Mouse (Mus musculus): ENCODE data around the gene Setd1a. TPM values are rescaled to one million over a fixed set of nuclear protein-coding genes. Genes with fewer than 3 reads are reported as not detected.
A peak's percentile ranks its signal among the peaks of the same experiment; 100 is the strongest.

The Setd1a gene
- total RNA-seq, 2 experiments from 2014 or later: 21.0 to 22.3 TPM

DNA sequence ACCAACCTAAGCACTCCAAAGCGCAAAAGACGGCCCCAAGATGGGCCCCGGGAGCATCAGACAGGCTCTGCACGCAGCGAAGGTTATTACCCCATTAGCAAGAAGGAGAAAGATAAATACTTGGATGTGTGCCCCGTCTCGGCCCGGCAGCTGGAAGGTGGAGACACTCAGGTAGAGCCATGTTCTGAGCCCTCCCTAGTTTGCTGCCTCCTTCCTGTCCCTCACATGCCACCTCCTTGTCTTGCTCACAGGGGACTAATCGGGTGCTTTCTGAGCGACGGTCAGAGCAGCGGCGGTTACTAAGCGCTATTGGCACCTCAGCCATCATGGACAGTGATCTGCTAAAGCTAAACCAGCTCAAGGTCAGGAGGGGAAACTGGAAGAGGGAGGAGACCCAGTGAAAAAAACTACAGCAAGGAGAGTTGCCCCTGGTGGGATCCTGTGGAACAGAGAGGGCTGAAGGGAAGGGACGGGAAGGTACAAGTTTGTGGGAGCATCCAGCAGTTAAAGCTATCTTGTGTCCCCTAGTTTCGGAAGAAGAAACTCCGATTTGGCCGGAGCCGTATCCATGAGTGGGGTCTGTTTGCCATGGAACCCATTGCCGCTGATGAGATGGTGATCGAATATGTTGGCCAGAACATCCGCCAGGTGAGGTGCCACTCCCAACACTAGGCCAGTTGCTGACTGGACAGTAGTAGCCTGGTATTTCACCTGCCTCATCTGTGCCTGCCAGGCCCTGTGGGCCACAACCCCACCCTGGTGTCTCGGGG, 20.8 kb downstream of the Setd1a start:
- intact Hi-C loops (cut with DNase I): no loop called here
- DNase-seq: no peak

GRCm38 (mm10) chr7:127798591-127798990, 22.1 kb downstream of the Setd1a start:
- DNase-seq: no peak
- intact Hi-C loops (cut with DNase I): loop anchor here (2.0 kb wide), 1 partner anchor 138 kb away; no protein-coding TSS in a partner anchor

- intact Hi-C loops (cut with DNase I): loop anchor here (2.0 kb wide), 1 partner anchor 138 kb away; no protein-coding TSS in a partner anchor
- DNase-seq: no peak
These were observed 22.7 kb downstream of the Setd1a start for GRCm38 (mm10) chr7:127799211-127799610.

DNA sequence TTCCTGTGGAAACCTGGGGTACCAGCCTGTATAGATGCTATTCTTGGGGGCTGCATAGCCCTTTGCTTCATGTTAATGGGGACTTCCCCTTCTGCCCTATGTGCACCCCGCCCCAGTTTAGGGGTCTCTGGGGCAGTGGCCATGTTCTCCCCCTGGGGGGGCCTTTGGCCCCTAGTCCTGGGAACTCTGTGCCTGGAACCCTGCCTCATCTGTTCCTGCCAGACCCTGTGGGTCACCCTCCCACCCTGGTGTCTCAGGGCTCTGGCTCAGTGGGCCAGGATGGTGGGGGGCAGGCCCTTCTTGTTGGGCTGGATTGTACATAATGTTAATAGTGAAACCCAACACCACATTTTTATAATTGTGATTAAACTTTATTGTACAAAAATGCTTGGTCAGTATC, 23.3 kb downstream of the Setd1a start:
- intact Hi-C loops (cut with DNase I): loop anchor here (1.0 to 2.0 kb wide), 4 partner anchors 17 to 137 kb away; partner anchors contain the start of genes Zfp646 and Zfp668
- DNase-seq: no peak

DNA sequence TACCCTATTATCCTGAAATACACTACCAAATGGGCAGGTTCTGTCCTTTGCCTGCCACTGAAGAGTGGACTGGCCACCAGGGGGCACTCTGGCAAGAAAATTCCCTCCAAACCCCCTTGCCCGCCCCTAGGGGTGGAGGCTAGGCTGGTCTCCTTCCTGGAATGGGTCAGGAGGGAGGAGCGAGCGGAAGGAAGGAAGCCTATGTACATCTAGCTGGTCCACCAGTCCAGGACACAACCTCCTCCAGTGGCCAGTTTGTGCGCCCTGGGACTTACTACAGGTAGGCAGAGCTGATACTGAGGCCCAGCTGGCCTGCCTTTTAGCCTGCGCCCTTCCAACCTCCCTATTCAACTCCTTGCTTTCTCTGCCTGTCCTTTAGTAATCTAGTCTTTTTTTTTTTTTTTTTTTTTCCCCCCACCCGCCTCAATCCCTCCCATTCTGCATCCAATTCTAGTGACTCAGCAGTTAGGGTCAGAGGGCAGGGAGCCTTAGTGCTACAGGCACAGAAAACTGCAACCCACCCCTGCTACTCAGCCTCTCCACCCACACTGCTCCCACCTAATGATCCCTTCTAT, 24.1 kb downstream of the Setd1a start, which contains the start of gene Hsd3b7:
Gene Hsd3b7 (plus strand): TSS at position 170 of the 575 bp plus-strand sequence.
- intact Hi-C loops (cut with DNase I): loop anchor here (1.0 kb wide), 3 partner anchors 16 to 76 kb away; partner anchors contain the start of genes Zfp646 and Zfp668
- peak; percentile 95 to 96 for DNase-seq

GRCm38 (mm10) chr7:127801010-127801621, 24.6 kb downstream of the Setd1a start:
- intact Hi-C loops (cut with DNase I): no loop called here
- DNase-seq: peak in 1 of 2 experiments; percentile 28

DNA sequence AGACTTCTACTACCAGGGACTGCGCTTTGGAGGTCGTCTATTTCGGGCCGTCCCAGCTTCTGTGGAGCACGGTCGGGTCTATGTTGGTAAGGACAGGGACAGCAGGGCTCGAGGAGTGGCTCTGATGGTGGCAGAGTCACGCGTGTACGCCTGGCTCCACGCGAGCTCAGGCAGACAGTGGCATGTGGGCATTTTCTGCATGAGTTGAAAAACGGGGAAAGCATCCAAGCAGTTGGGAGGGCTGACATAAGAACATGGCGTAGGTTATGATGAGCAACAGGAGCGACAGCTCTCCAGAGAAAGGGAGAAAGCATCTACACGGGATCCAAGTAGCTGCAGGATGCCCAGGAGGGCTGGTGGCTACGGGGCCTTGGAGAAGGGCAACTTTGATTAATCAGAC, 25.8 kb downstream of the Setd1a start:
- DNase-seq: no peak
- intact Hi-C loops (cut with DNase I): no loop called here

DNA sequence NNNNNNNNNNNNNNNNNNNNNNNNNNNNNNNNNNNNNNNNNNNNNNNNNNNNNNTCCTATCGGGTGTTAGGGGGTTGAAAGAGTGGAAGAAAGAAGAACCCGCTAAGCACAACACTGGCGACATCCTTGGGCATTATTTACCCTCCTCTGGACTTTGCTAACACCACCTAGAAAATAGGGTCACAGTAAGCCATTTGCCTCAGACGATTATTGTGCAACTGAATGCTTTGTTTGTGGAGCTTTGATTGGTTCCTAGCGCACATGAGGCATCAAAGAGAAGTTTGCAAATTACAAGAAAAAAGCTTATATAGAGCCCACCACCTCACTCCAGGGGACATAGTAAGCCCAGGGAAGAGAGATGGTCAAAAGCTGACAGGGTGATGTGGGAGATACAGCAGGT, 32.4 kb downstream of the Setd1a start:
- DNase-seq: no peak
- intact Hi-C loops (cut with DNase I): no loop called here

- no peak for DNase-seq
- intact Hi-C loops (cut with DNase I): no loop called here
These were observed 33.4 kb downstream of the Setd1a start for GRCm38 (mm10) chr7:127809846-127810245.

DNA sequence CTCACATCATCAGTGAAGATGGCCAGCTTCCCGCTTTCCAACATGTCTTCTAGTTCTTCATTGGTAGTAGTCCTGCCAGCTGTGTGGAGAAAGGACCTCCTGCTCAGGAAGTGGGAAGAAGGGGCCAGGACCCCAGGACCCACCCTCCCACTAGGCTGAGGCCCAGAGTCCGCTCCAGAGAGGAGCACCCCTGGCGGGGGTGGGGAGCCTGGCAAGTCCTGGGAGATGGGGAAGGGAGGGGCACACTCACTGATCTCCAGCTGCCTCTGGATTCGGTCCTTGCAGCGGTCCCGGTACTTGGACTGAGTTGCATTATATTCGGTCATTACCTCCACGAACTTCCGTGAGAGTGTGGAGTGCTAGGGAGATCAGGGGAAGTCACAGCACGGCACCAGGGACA, 34.2 kb downstream of the Setd1a start:
- DNase-seq: no peak
- intact Hi-C loops (cut with DNase I): no loop called here

DNA sequence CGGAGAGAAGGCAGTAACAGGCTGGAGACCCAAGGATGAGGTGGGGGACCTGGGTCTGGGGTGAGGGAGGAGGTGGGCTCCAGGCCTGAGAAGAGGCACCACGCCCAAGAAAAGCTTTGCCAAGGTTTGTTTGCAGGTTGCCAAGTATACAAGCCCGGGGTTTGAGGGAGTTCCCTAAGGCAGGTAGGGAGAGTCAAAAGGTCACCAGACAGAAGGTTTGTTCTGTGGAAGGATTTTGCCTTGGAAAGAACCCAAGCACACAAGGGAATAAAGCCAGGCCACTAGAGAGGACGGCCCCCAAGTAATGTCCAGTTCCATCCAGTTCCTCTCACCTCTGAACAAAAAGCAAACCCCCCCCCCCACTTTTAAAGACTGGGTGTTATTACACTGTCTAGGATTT, 34.8 kb downstream of the Setd1a start:
- DNase-seq: no peak
- intact Hi-C loops (cut with DNase I): no loop called here

DNA sequence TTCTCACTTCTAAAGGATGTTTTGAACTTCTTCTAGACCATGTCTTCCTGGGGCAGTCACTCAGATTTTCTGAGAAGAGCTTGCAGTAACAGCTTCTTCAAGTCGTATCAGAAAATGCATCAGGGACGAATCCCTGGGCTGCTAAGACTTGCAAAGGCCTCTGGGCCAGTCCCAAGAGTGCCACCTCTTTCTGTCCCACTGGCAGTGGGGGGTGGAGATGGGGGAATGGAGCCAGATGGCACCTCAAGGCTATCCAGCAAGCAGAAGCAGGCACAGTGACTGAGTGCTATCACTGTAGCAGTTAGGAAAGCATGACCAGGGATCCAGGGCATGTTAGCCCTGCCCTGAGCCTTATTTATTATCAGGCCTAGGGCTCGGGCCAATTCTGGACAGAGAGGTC, 35.8 kb downstream of the Setd1a start:
- DNase-seq: no peak
- intact Hi-C loops (cut with DNase I): no loop called here

GRCm38 (mm10) chr7:127813821-127814220, 37.4 kb downstream of the Setd1a start:
- intact Hi-C loops (cut with DNase I): no loop called here
- DNase-seq: peak in 1 of 2 experiments; percentile 28

- peak; percentile 83 to 87 for DNase-seq
- intact Hi-C loops (cut with DNase I): no loop called here
These were observed 37.9 kb downstream of the Setd1a start for GRCm38 (mm10) chr7:127814241-127814921.

DNA sequence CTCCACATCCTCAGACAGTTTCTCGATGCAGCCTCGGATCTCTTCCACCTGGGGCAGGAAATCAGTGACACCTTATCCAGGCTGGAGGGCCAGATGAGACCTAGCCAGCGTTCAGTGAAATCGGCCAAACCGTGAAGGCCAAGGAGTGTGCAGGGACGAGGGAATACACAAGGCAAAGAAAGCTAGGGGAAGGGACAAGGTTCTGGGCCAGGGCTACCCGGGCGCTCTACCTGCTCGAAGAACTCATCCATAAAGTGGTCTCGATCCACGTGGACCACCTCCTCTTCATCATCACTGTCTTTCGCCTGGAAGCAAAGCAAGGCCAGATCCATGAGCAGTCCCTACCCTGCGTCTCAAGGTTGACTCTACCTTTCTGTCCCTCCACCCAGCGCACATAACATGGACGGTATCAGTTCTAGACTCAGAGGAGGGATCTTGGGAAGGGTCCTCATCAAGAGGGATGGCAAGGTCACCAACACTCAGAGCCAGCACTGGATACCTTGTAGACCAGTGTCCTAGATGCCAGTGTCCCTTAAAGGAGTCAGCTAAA, 38.7 kb downstream of the Setd1a start:
- intact Hi-C loops (cut with DNase I): no loop called here
- no peak for DNase-seq

GRCm38 (mm10) chr7:127815954-127816821, 39.7 kb downstream of the Setd1a start:
- DNase-seq: peak; percentile 59 to 61
- intact Hi-C loops (cut with DNase I): loop anchor here (1.0 to 2.0 kb wide), 2 partner anchors 16 to 23 kb away; partner anchors contain the start of gene Hsd3b7

GRCm38 (mm10) chr7:127817053-127817452, 40.6 kb downstream of the Setd1a start:
- intact Hi-C loops (cut with DNase I): loop anchor here (2.0 kb wide), 1 partner anchor 22 kb away; no protein-coding TSS in a partner anchor
- DNase-seq: no peak

DNA sequence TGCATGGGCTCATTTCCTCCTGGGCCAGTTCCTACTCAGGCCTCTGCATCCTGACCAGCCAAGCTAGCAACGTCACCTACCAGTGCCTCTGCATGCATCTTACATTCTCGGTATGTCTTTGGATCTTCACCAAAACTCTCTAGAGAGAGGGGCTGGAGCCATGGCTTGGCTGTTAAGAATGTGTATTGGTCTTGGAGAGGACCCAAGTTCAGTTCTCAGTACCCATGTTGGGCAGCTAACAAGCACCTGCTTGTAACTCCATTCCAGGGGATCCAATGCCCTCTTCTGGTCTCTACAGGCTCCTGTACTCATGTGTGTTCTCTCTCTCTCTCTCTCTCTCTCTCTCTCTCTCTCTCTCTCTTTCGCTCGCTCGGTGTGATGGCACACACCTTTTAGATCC, 41.3 kb downstream of the Setd1a start:
- no peak for DNase-seq
- intact Hi-C loops (cut with DNase I): loop anchor here (2.0 kb wide), 1 partner anchor 21 kb away; no protein-coding TSS in a partner anchor

DNA sequence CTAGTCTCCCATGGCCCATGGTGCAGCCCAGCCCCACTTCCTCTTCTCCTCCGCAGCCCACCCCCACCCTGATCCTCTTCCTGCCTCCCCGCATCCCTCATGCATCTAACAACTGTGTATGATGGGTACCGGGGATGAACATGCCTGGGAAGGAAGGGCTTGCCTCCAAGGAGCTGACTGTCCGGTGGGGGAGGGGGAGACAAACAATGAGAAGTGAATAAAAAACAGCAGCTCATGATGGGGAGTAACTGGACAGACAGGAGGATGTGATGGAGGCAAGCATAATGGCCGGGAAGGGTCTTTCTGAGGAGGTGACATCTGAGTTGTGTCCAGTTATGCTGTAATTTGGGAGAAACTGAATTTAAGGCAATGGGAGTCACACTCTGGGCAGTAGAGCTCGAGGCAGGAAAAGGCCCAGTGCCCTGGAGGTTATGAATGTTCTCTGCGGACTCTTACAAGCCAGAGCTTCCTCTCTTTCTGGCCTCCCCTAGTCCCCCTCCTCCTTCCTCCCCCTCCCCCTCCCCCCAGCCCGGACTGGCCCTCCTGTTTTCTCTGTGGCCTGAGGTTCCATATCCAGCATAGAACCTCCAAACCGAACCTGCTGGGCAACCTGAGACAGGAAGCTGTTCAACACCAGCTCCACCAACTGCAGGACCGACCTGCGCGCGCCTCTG, 44.5 kb downstream of the Setd1a start:
- intact Hi-C loops (cut with DNase I): no loop called here
- no peak for DNase-seq

Measured in heart, postnatal 14 days (tissue).